Mouse (Mus musculus): ENCODE measurements around the gene Dnah6. TPM values are rescaled to one million over a fixed set of nuclear protein-coding genes. Genes with fewer than 3 reads are reported as not detected.
A peak's percentile ranks its signal among the peaks of the same experiment; 100 is the strongest.

Dnah6 gene
- polyA plus RNA-seq, 1 experiment from 2014 or later, result 0.08 TPM

GRCm38 (mm10) chr6:72993688-72994082 lies 227.8 kb downstream of the Dnah6 start:
- H3K4me1 ChIP-seq (ENCODE audit: control insufficient read depth, insufficient read depth, low read length), result no peaks in the 10 kb centered on the region
- 85% methylated on average over 5 of the region's 5 CpGs for WGBS
- H3K4me3 ChIP-seq (ENCODE audit: low read depth, low read length), result no peak overlapping the region
- H3K36me3 ChIP-seq (ENCODE audit: control insufficient read depth, insufficient read depth, low read length), result no peaks in the 10 kb centered on the region
- H3K9me3 ChIP-seq (ENCODE audit: control insufficient read depth, low read length), result no peaks in the 10 kb centered on the region
- no peak for DNase-seq (ENCODE audit: low spot score)
- no peak overlapping the region for H3K27ac ChIP-seq (ENCODE audit: low read depth, low read length)
- H3K4me2 ChIP-seq (ENCODE audit: low read depth), result no peak overlapping the region
- H3K27me3 ChIP-seq (ENCODE audit: control insufficient read depth, insufficient read depth, low read length), result no peaks in the 10 kb centered on the region
- ATAC-seq (ENCODE audit: insufficient read depth, low FRiP score, low TSS enrichment), result no peak
- H3K9ac ChIP-seq (ENCODE audit: low read length), result no peak overlapping the region

GRCm38 (mm10) chr6:72993054-72993687 lies 228.3 kb downstream of the Dnah6 start:
- WGBS, result 85% methylated on average over 8 of the region's 8 CpGs
- H3K4me1 ChIP-seq (ENCODE audit: control insufficient read depth, insufficient read depth, low read length), result no peaks in the 10 kb centered on the region
- DNase-seq (ENCODE audit: low spot score) (no peak), ATAC-seq (ENCODE audit: insufficient read depth, low FRiP score, low TSS enrichment) (no peak)
- H3K27ac ChIP-seq (ENCODE audit: low read depth, low read length), result no peak overlapping the region
- H3K4me2 ChIP-seq (ENCODE audit: low read depth), result no peak overlapping the region
- no peak overlapping the region for H3K9ac ChIP-seq (ENCODE audit: low read length)
- H3K27me3 ChIP-seq (ENCODE audit: control insufficient read depth, insufficient read depth, low read length), result no peaks in the 10 kb centered on the region
- no peaks in the 10 kb centered on the region for H3K36me3 ChIP-seq (ENCODE audit: control insufficient read depth, insufficient read depth, low read length)
- no peak overlapping the region for H3K4me3 ChIP-seq (ENCODE audit: low read depth, low read length)
- H3K9me3 ChIP-seq (ENCODE audit: control insufficient read depth, low read length), result no peaks in the 10 kb centered on the region

GRCm38 (mm10) chr6:72990206-72990605 lies 231.2 kb downstream of the Dnah6 start:
- no peak overlapping the region for H3K9ac ChIP-seq (ENCODE audit: low read length)
- ATAC-seq (ENCODE audit: insufficient read depth, low FRiP score, low TSS enrichment) (no peak), DNase-seq (ENCODE audit: low spot score) (no peak)
- WGBS, result 86% methylated on average over 5 of the region's 5 CpGs
- no peak overlapping the region for H3K4me3 ChIP-seq (ENCODE audit: low read depth, low read length)
- no peaks in the 10 kb centered on the region for H3K36me3 ChIP-seq (ENCODE audit: control insufficient read depth, insufficient read depth, low read length)
- H3K27me3 ChIP-seq (ENCODE audit: control insufficient read depth, insufficient read depth, low read length), result no peaks in the 10 kb centered on the region
- no peaks in the 10 kb centered on the region for H3K9me3 ChIP-seq (ENCODE audit: control insufficient read depth, low read length)
- no peaks in the 10 kb centered on the region for H3K4me1 ChIP-seq (ENCODE audit: control insufficient read depth, insufficient read depth, low read length)
- H3K27ac ChIP-seq (ENCODE audit: low read depth, low read length), result no peak overlapping the region
- no peak overlapping the region for H3K4me2 ChIP-seq (ENCODE audit: low read depth)

- Histone ChIP-seq H3K36me3 (ENCODE audit: control insufficient read depth, insufficient read depth, low read length) (no peaks in the 10 kb centered on the region), H3K4me3 (ENCODE audit: low read depth, low read length) (no peak overlapping the region), H3K27ac (ENCODE audit: low read depth, low read length) (no peak overlapping the region), H3K27me3 (ENCODE audit: control insufficient read depth, insufficient read depth, low read length) (no peaks in the 10 kb centered on the region), H3K9ac (ENCODE audit: low read length) (no peak overlapping the region), H3K4me1 (ENCODE audit: control insufficient read depth, insufficient read depth, low read length) (no peaks in the 10 kb centered on the region), H3K9me3 (ENCODE audit: control insufficient read depth, low read length) (no peaks in the 10 kb centered on the region), H3K4me2 (ENCODE audit: low read depth) (no peak overlapping the region)
- ATAC-seq (ENCODE audit: insufficient read depth, low FRiP score, low TSS enrichment) (no peak), DNase-seq (ENCODE audit: low spot score) (peak; percentile 31)
- WGBS, result 56% methylated on average over 7 of the region's 7 CpGs
Measured at GRCm38 (mm10) chr6:72989028-72989736, 232.3 kb downstream of the Dnah6 start.

- DNase-seq (ENCODE audit: low spot score), result no peak
- WGBS, result 72% methylated on average over 4 of the region's 4 CpGs
- Histone ChIP-seq H3K27ac (ENCODE audit: low read depth, low read length) (no peak overlapping the region), H3K36me3 (ENCODE audit: control insufficient read depth, insufficient read depth, low read length) (no peaks in the 10 kb centered on the region), H3K9me3 (ENCODE audit: control insufficient read depth, low read length) (no peaks in the 10 kb centered on the region), H3K9ac (ENCODE audit: low read length) (no peak overlapping the region), H3K4me2 (ENCODE audit: low read depth) (no peak overlapping the region), H3K4me1 (ENCODE audit: control insufficient read depth, insufficient read depth, low read length) (no peaks in the 10 kb centered on the region), H3K27me3 (ENCODE audit: control insufficient read depth, insufficient read depth, low read length) (no peaks in the 10 kb centered on the region), H3K4me3 (ENCODE audit: low read depth, low read length) (no peak overlapping the region)
- ATAC-seq (ENCODE audit: insufficient read depth, low FRiP score, low TSS enrichment), result no peak
Measured at GRCm38 (mm10) chr6:72982506-72982905, 238.9 kb downstream of the Dnah6 start.

GRCm38 (mm10) chr6:72981851-72982250 lies 239.6 kb downstream of the Dnah6 start:
- WGBS, result 68% methylated on average over 6 of the region's 6 CpGs
- no peak for DNase-seq (ENCODE audit: low spot score)
- no peaks in the 10 kb centered on the region for H3K4me1 ChIP-seq (ENCODE audit: control insufficient read depth, insufficient read depth, low read length)

GRCm38 (mm10) chr6:72981124-72981651 lies 240.3 kb downstream of the Dnah6 start:
- Histone ChIP-seq H3K9ac (ENCODE audit: low read length) (no peak overlapping the region), H3K9me3 (ENCODE audit: control insufficient read depth, low read length) (no peaks in the 10 kb centered on the region), H3K4me3 (ENCODE audit: low read depth, low read length) (no peak overlapping the region), H3K27ac (ENCODE audit: low read depth, low read length) (no peak overlapping the region), H3K4me1 (ENCODE audit: control insufficient read depth, insufficient read depth, low read length) (no peaks in the 10 kb centered on the region), H3K27me3 (ENCODE audit: control insufficient read depth, insufficient read depth, low read length) (no peaks in the 10 kb centered on the region), H3K4me2 (ENCODE audit: low read depth) (no peak overlapping the region), H3K36me3 (ENCODE audit: control insufficient read depth, insufficient read depth, low read length) (no peaks in the 10 kb centered on the region)
- no peak for ATAC-seq (ENCODE audit: insufficient read depth, low FRiP score, low TSS enrichment)
- WGBS, result 43% methylated on average over 9 of the region's 9 CpGs
- DNase-seq (ENCODE audit: low spot score), result peak; percentile 33

More at GRCm38 (mm10) chr6:72981851-72982250, 239.6 kb downstream of the Dnah6 start:
- H3K27me3 ChIP-seq (ENCODE audit: control insufficient read depth, insufficient read depth, low read length), result no peaks in the 10 kb centered on the region
- H3K4me2 ChIP-seq (ENCODE audit: low read depth), result no peak overlapping the region
- no peak overlapping the region for H3K9ac ChIP-seq (ENCODE audit: low read length)
- H3K9me3 ChIP-seq (ENCODE audit: control insufficient read depth, low read length), result no peaks in the 10 kb centered on the region
- no peak overlapping the region for H3K27ac ChIP-seq (ENCODE audit: low read depth, low read length)
- no peak overlapping the region for H3K4me3 ChIP-seq (ENCODE audit: low read depth, low read length)
- H3K36me3 ChIP-seq (ENCODE audit: control insufficient read depth, insufficient read depth, low read length), result no peaks in the 10 kb centered on the region
- no peak for ATAC-seq (ENCODE audit: insufficient read depth, low FRiP score, low TSS enrichment)

- Histone ChIP-seq H3K36me3 (ENCODE audit: control insufficient read depth, insufficient read depth, low read length) (no peaks in the 10 kb centered on the region), H3K4me2 (ENCODE audit: low read depth) (no peak overlapping the region), H3K9me3 (ENCODE audit: control insufficient read depth, low read length) (no peaks in the 10 kb centered on the region), H3K27me3 (ENCODE audit: control insufficient read depth, insufficient read depth, low read length) (no peaks in the 10 kb centered on the region), H3K27ac (ENCODE audit: low read depth, low read length) (no peak overlapping the region), H3K4me1 (ENCODE audit: control insufficient read depth, insufficient read depth, low read length) (no peaks in the 10 kb centered on the region), H3K4me3 (ENCODE audit: low read depth, low read length) (no peak overlapping the region), H3K9ac (ENCODE audit: low read length) (no peak overlapping the region)
- 83% methylated on average over 2 of the region's 2 CpGs for WGBS
- ATAC-seq (ENCODE audit: insufficient read depth, low FRiP score, low TSS enrichment), result no peak
- DNase-seq (ENCODE audit: low spot score), result no peak
Measured at GRCm38 (mm10) chr6:72976866-72977265, 244.6 kb downstream of the Dnah6 start.

- no peaks in the 10 kb centered on the region for H3K9me3 ChIP-seq (ENCODE audit: control insufficient read depth, low read length)
- no peak overlapping the region for H3K4me3 ChIP-seq (ENCODE audit: low read depth, low read length)
- H3K36me3 ChIP-seq (ENCODE audit: control insufficient read depth, insufficient read depth, low read length), result no peaks in the 10 kb centered on the region
- DNase-seq (ENCODE audit: low spot score) (no peak), ATAC-seq (ENCODE audit: insufficient read depth, low FRiP score, low TSS enrichment) (no peak)
- WGBS, result 69% methylated on average over 3 of the region's 3 CpGs
- no peaks in the 10 kb centered on the region for H3K4me1 ChIP-seq (ENCODE audit: control insufficient read depth, insufficient read depth, low read length)
- H3K27me3 ChIP-seq (ENCODE audit: control insufficient read depth, insufficient read depth, low read length), result no peaks in the 10 kb centered on the region
- H3K9ac ChIP-seq (ENCODE audit: low read length), result no peak overlapping the region
- no peak overlapping the region for H3K4me2 ChIP-seq (ENCODE audit: low read depth)
- H3K27ac ChIP-seq (ENCODE audit: low read depth, low read length), result no peak overlapping the region
Measured at GRCm38 (mm10) chr6:72971074-72971473, 250.4 kb downstream of the Dnah6 start.

Data from neural tube, embryonic 11.5 days (tissue).